Mouse (Mus musculus) right cerebral cortex, postnatal 36 days (tissue): Measurements from ENCODE around the gene Ints2.

Experiments
- DNase-seq, 2 experiments: peaks; one replicate each; pipeline ENCODE4 v3.0.0; 2022; ENCODE audit warnings: low spot score in 2 of 2, mixed read lengths in 1 of 2

Ints2 gene

GRCm38 (mm10) chr11:86174173-86174572, 83.2 kb downstream of the Ints2 start:
- peak; percentile 5 to 6 for DNase-seq

- DNase-seq: no peak
These were observed 86.6 kb downstream of the Ints2 start for GRCm38 (mm10) chr11:86170743-86171142.
